9 mouse cellular contexts compared by ENCODE assay signal in genomic region chr8:124827387-124827786, GRCm38 (mm10). TPM values are rescaled to one million over a fixed set of nuclear protein-coding genes. Genes with fewer than 3 reads are reported as not detected.
DNase-seq lines count a peak whose midpoint lies in the region; ATAC-seq and TF ChIP-seq lines count a peak whose summit lies in the region.
"Had no signal": no experiment of that assay in that cellular context is flagged by ENCODE, and none has a peak within 500 bp of the region (broad histone marks: within the 10 kb centered on the region; RNA-seq: fewer than 3 reads in every experiment).

No protein-coding gene starts in this region.

- no peaks in the 10 kb centered on the region for H3K9me3 ChIP-seq in hindbrain, embryonic 11.5 days (ENCODE audit: control insufficient read depth, low read length)
- no peaks in the 10 kb centered on the region for H3K9me3 ChIP-seq in hindbrain, embryonic 16.5 days (ENCODE audit: control insufficient read depth, low read length)
- no peaks in the 10 kb centered on the region for H3K9me3 ChIP-seq in heart, postnatal 0 days (replicated peaks; ENCODE audit: control insufficient read depth, low read length)
- H3K9me3 ChIP-seq: neural tube, embryonic 12.5 days had no signal

- no peak for ATAC-seq in hindbrain, embryonic 11.5 days (ENCODE audit: low FRiP score)
- ATAC-seq in hindbrain, embryonic 16.5 days = no peak
- ATAC-seq in heart, postnatal 0 days (ENCODE audit: insufficient read depth, low read depth) = peak; percentile 75

- H3K4me1 ChIP-seq in hindbrain, embryonic 11.5 days (replicated peaks; ENCODE audit: control insufficient read depth, insufficient read depth, low read length) = no peaks in the 10 kb centered on the region
- no peaks in the 10 kb centered on the region for H3K4me1 ChIP-seq in hindbrain, embryonic 16.5 days (ENCODE audit: control insufficient read depth, insufficient read depth, low read depth, low read length)
- H3K4me1 ChIP-seq in heart, postnatal 0 days (ENCODE audit: control insufficient read depth, insufficient read depth) = peaks cover 7% of the 10 kb centered on the region; the same call in 1 of the 2 replicates
- H3K4me1 ChIP-seq: neural tube, embryonic 12.5 days had no signal

- DNase-seq in hindbrain, embryonic 11.5 days (ENCODE audit: low spot score) = peak; percentile 84
- peak; percentile 62 for DNase-seq in Muller cell, postnatal 12 days (ENCODE audit: inconsistent ontology term)
- DNase-seq in cerebellum, postnatal 10 days = peak; percentile 84 to 88
- peak; percentile 74 for DNase-seq in heart, postnatal 0 days (ENCODE audit: low spot score)
- DNase-seq in layer of hippocampus, adult 8-10 months (ENCODE audit: low spot score in 2 of 2) = peak; percentile 22 to 51
- DNase-seq in lung, postnatal 36 days = peak; percentile 80
- peak; percentile 44 to 61 for DNase-seq in spleen, postnatal 10 days (ENCODE audit: low spot score in 2 of 2)

- peak; percentile 86 for TF ChIP-seq CTCF in heart, postnatal 0 days (IDR thresholded peaks at IDR 0.05; ENCODE audit: low read depth)

- no peaks in the 10 kb centered on the region for H3K27me3 ChIP-seq in hindbrain, embryonic 11.5 days (ENCODE audit: control insufficient read depth, insufficient read depth, low read length)
- no peaks in the 10 kb centered on the region for H3K27me3 ChIP-seq in hindbrain, embryonic 16.5 days (replicated peaks; ENCODE audit: control insufficient read depth, insufficient read depth, low read length)
- no peaks in the 10 kb centered on the region for H3K27me3 ChIP-seq in heart, postnatal 0 days (ENCODE audit: control insufficient read depth, insufficient read depth, low read length)

- no peak overlapping the region for H3K27ac ChIP-seq in hindbrain, embryonic 11.5 days (ENCODE audit: low read depth, low read length)
- H3K27ac ChIP-seq in hindbrain, embryonic 16.5 days (ENCODE audit: low read depth, low read length) = no peak overlapping the region
- H3K27ac ChIP-seq in heart, postnatal 0 days (ENCODE audit: low read depth) = no peak overlapping the region
- H3K27ac ChIP-seq: neural tube, embryonic 12.5 days had no signal

- no peak for TF ChIP-seq EP300 in heart, postnatal 0 days (IDR thresholded peaks at IDR 0.05; ENCODE audit: low read depth)

- no peak overlapping the region for H3K9ac ChIP-seq in hindbrain, embryonic 11.5 days (ENCODE audit: low read depth, low read length)
- no peak overlapping the region for H3K9ac ChIP-seq in hindbrain, embryonic 16.5 days (ENCODE audit: low read depth, low read length)
- H3K9ac ChIP-seq in heart, postnatal 0 days (replicated peaks; ENCODE audit: low read depth, low read length) = no peak overlapping the region
- H3K9ac ChIP-seq: neural tube, embryonic 12.5 days had no signal

- H3K4me3 ChIP-seq in hindbrain, embryonic 11.5 days (ENCODE audit: low read depth, low read length) = no peak overlapping the region
- H3K4me3 ChIP-seq in hindbrain, embryonic 16.5 days (ENCODE audit: low read length) = no peak overlapping the region
- H3K4me3 ChIP-seq in heart, postnatal 0 days (ENCODE audit: low read depth, low read length) = no peak overlapping the region
- H3K4me3 ChIP-seq: neural tube, embryonic 12.5 days had no signal

- H3K36me3 ChIP-seq in hindbrain, embryonic 11.5 days (ENCODE audit: control insufficient read depth, insufficient read depth, low read length) = no peaks in the 10 kb centered on the region
- peaks cover 33% of the 10 kb centered on the region for H3K36me3 ChIP-seq in hindbrain, embryonic 16.5 days (ENCODE audit: control insufficient read depth, insufficient read depth, low read length)
- no peaks in the 10 kb centered on the region for H3K36me3 ChIP-seq in heart, postnatal 0 days (replicated peaks; ENCODE audit: control insufficient read depth, insufficient read depth, low read length)

- H3K4me2 ChIP-seq in hindbrain, embryonic 11.5 days (replicated peaks; ENCODE audit: low read depth, low read length) = no peak overlapping the region
- no peak overlapping the region for H3K4me2 ChIP-seq in hindbrain, embryonic 16.5 days (ENCODE audit: low read length)
- no peak overlapping the region for H3K4me2 ChIP-seq in heart, postnatal 0 days (ENCODE audit: low read depth, low read length)
- H3K4me2 ChIP-seq: neural tube, embryonic 12.5 days had no signal

- 5% methylated on average over 5 of the region's 5 CpGs for WGBS in hindbrain, embryonic 11.5 days
- WGBS in hindbrain, embryonic 16.5 days = 3% methylated on average over 5 of the region's 5 CpGs
- WGBS in heart, postnatal 0 days = 0% methylated on average over 5 of the region's 5 CpGs

RNA-seq across cellular contexts. Expression of gene Trim67, which starts 34.5 kb away (rescaled TPM):
- polyA plus RNA-seq in hindbrain, embryonic 11.5 days (2014; fragmentation: Nextera tagmentation; extraction: Ambion mirVana) = 6.5 and 7.3 TPM in 2 replicates
- 25.9 and 27.0 TPM in 2 replicates for polyA plus RNA-seq in hindbrain, embryonic 16.5 days (2015; fragmentation: Nextera tagmentation; extraction: Ambion mirVana)
- total RNA-seq in heart, postnatal 0 days (2014; rRNA removed; ENCODE audit: low replicate concordance) = 0.04 and 0.08 TPM in 2 replicates
- polyA plus RNA-seq in heart, postnatal 0 days (2015; fragmentation: Nextera tagmentation; extraction: Ambion mirVana) = 0.07 and 0.08 TPM in 2 replicates
- 1 to 10 TPM; 1.9 to 2.3 (median 2.1) TPM for total RNA-seq in layer of hippocampus, adult 8-10 months (2022)

RNA-seq across cellular contexts. Expression of gene Gnpat, which starts 35.4 kb away (rescaled TPM):
- polyA plus RNA-seq in hindbrain, embryonic 11.5 days (2014; fragmentation: Nextera tagmentation; extraction: Ambion mirVana) = 110 and 115 TPM in 2 replicates
- polyA plus RNA-seq in hindbrain, embryonic 16.5 days (2015; fragmentation: Nextera tagmentation; extraction: Ambion mirVana) = 73.8 and 79.9 TPM in 2 replicates
- total RNA-seq in heart, postnatal 0 days (2014; rRNA removed; ENCODE audit: low replicate concordance) = 77.2 and 117 TPM in 2 replicates
- 114 and 115 TPM in 2 replicates for polyA plus RNA-seq in heart, postnatal 0 days (2015; fragmentation: Nextera tagmentation; extraction: Ambion mirVana)
- 10 to 100 TPM; 55.9 to 63.9 (median 62.1) TPM for total RNA-seq in layer of hippocampus, adult 8-10 months (2022)

RNA-seq across cellular contexts. Expression of gene 2810004N23Rik, which starts 35.5 kb away (rescaled TPM):
- 38.8 and 41.6 TPM in 2 replicates for polyA plus RNA-seq in hindbrain, embryonic 11.5 days (2014; fragmentation: Nextera tagmentation; extraction: Ambion mirVana)
- polyA plus RNA-seq in hindbrain, embryonic 16.5 days (2015; fragmentation: Nextera tagmentation; extraction: Ambion mirVana) = 21.5 and 25.5 TPM in 2 replicates
- total RNA-seq in heart, postnatal 0 days (2014; rRNA removed; ENCODE audit: low replicate concordance) = 45.9 and 49.9 TPM in 2 replicates
- 49.6 and 50.2 TPM in 2 replicates for polyA plus RNA-seq in heart, postnatal 0 days (2015; fragmentation: Nextera tagmentation; extraction: Ambion mirVana)
- 10 to 100 TPM; 18.2 to 23.4 (median 21.0) TPM for total RNA-seq in layer of hippocampus, adult 8-10 months (2022)
